Mouse (Mus musculus) adrenal gland (tissue): ENCODE data around the gene Med8.

Experiments used
- intact Hi-C: fragments of 180-260 bp; cut with DNase I; formaldehyde crosslinking; loops from one replicate; pipeline ENCODE4 v1.15.1; 2025
- long read RNA-seq, 2 experiments: library from polyadenylated mRNA; unstranded; transcript quantifications; one replicate each; pipeline ENCODE4 v2.0.0; 2020; ENCODE audit warnings: borderline replicate concordance in 1 of 2; ENCODE audit not compliant: insufficient replicate concordance in 1 of 2

The Med8 gene
- long read RNA-seq, experiment 1, transcript Med8-201 (7 exons, 1,145 nt), result major isoform, 26 of 39 reads
- long read RNA-seq, experiment 1, transcript Med8-203 (7 exons, 1,134 nt), result minor isoform, 7 of 39 reads
- long read RNA-seq, experiment 1, partial matches to known transcripts, result 4 of 39 reads
- long read RNA-seq, experiment 1, other reads (novel, unspliced or antisense), result 1 of 39 reads
- long read RNA-seq, experiment 2, transcript Med8-201 (7 exons, 1,145 nt), result major isoform, 28 of 42 reads
- long read RNA-seq, experiment 2, transcript Med8-203 (7 exons, 1,134 nt), result minor isoform, 6 of 42 reads
- long read RNA-seq, experiment 2, partial matches to known transcripts, result 5 of 42 reads
- long read RNA-seq, experiment 2, other reads (novel, unspliced or antisense), result 3 of 42 reads

DNA sequence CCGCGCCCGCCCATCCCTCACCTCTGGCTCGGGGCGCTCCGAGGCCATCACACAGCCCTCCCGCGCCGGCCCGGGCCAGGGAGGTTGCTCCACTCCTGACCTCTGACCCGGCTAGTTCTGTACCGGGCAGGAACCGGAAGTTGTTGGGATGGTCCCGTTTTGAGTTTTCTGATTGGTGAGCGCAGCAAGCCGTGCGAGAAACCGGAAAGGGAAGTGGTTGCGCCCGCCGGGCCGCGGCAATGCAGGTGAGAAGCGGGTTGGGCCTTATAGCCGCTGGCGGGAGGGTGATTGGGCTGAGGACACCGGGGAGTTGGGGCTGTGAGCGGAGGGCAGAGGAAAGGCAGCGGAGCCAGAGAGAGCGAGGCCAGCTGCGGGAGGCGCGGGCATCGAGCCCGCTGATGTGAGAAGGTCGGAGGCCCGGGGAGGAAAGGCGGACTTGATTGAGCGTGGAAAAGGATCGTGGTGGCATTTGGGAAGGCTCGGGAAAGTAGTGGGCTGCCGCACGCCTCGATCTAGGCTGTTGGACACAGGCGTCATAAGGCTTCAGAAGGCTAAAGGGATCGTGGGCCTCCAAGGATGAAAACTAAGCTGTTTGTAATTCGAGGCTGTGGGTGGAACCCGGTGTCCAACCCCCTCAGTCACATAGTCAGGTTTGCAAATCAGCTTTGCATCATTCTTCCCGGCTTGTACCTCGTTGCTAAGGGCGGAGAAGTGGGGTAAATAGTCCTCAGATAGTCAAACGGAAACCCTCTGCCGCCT, at the start of gene Med8, which contains the start of gene Szt2:
Gene Med8, plus strand, starts transcription at position 196 of the 759 bp plus-strand sequence.
Gene Szt2, minus strand, starts transcription at position 132 of the 759 bp plus-strand sequence.
- intact Hi-C loops, result no loop called here

- intact Hi-C loops, result no loop called here
These were observed 49.0 kb upstream of the Med8 start for GRCm38 (mm10) chr4:118359896-118360720.

DNA sequence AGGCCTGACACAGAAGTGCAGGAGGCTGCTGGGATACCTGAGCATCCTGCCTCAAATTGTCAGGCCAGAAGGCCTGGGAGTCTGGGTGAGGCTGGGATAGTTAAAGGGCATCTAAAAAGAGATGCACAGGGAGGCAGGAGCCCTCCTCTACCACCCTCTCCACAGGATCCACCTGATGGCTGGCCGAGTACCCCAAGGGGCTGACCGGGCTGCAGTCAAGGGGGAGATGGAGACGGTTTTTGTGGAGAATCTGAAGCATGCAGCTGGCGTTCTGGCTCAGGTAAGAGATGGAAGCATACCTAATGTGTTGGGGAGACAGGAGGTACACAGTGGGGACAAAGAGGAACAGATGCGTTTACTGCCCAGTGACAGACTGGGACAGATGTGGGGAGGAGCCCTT, 47.7 kb upstream of the Med8 start:
- intact Hi-C loops, result no loop called here

- intact Hi-C loops, result no loop called here
These were observed 46.3 kb upstream of the Med8 start for GRCm38 (mm10) chr4:118362879-118363278.

DNA sequence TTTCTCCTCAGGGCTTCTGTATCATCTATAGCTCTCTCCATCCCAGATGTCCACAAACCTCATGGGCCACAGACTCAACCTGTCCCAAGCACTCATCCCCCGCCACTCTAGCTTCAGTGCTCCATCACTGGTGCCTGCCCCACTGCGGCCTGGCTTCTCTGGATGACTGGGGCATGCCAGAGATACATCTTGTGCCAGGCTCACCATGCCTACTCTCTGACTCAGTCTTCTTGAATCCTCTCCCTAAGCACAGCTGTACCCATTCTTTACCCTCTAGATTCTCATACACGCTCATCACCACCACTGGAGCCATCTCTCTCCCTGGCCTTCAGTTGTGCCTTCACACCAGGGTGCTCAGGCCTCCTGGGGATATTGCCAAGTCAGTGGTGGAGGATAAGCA, 45.2 kb upstream of the Med8 start:
- intact Hi-C loops, result no loop called here

- intact Hi-C loops, result no loop called here
These were observed 44.5 kb upstream of the Med8 start for GRCm38 (mm10) chr4:118364641-118365040.

- intact Hi-C loops, result no loop called here
These were observed 43.1 kb upstream of the Med8 start for GRCm38 (mm10) chr4:118365991-118366390.

- intact Hi-C loops, result no loop called here
These were observed 41.6 kb upstream of the Med8 start for GRCm38 (mm10) chr4:118367551-118367950.

GRCm38 (mm10) chr4:118368616-118369015, 40.5 kb upstream of the Med8 start:
- intact Hi-C loops, result no loop called here

GRCm38 (mm10) chr4:118371822-118372221, 37.3 kb upstream of the Med8 start:
- intact Hi-C loops, result no loop called here

- intact Hi-C loops, result no loop called here
These were observed 33.1 kb upstream of the Med8 start for GRCm38 (mm10) chr4:118375999-118376398.

- intact Hi-C loops, result no loop called here
These were observed 25.9 kb upstream of the Med8 start for GRCm38 (mm10) chr4:118383271-118383670.

- intact Hi-C loops, result no loop called here
These were observed 21.8 kb upstream of the Med8 start for GRCm38 (mm10) chr4:118387316-118387715.

DNA sequence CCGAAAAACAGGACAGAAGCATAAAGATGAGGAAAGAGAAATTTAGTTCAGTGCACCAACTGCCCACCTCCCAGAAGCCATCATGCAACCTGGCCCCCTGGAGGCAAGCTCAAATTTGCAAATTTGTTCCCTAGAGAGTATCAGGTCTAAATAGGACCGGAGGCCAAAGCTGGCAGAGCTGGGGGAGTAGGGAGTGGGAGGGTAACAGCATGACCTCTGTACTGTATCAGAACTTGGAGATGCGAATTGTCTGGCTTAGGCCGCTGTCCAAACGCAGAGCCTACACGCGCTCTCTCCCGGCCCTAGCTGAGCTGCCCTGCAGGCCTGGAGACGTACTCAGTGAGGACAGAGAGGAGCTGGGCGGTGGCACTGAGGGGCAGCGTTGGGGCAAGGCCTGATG, 19.0 kb upstream of the Med8 start:
- intact Hi-C loops, result no loop called here

GRCm38 (mm10) chr4:118394505-118394904, 14.6 kb upstream of the Med8 start:
- intact Hi-C loops, result no loop called here

GRCm38 (mm10) chr4:118395289-118395688, 13.8 kb upstream of the Med8 start:
- intact Hi-C loops, result no loop called here

DNA sequence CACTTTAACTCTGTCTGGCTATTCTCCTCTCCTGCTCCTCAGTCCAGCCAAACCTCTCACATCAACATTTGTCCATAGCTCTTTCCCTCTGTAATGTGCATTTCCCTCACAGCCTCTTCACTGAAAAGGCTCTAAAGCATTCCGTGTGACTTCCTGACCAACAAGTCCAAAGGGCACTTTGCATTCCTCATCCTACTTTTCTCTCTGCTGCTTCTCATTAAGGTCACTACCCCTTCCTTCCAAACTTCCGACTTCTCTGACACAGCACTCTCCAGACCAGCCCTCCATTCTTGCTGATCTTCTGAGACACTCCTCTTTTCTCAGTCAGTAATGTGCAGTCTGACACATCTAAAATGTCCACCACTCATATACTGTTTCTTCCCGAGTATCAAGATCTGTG, 12.7 kb upstream of the Med8 start:
- intact Hi-C loops, result no loop called here

DNA sequence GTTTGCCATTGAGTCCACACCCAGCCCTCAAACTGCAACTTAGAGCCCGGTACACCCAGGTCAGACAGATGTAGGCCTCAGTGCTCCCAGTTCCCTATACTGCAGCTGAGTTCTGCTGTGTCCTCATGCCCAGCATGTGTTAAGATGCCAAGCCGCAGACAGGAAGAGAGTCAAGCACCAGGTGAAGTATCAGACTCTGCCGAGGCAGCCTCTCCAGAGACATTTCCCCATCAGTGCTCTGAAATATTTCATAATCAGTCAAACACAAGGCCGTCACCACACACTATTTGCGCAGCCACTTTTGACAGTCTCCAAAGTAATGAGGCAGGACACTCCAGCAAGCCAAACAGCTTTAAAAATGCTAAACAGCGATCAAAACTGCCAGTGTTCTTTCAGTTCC, 10.7 kb upstream of the Med8 start:
- intact Hi-C loops, result no loop called here

DNA sequence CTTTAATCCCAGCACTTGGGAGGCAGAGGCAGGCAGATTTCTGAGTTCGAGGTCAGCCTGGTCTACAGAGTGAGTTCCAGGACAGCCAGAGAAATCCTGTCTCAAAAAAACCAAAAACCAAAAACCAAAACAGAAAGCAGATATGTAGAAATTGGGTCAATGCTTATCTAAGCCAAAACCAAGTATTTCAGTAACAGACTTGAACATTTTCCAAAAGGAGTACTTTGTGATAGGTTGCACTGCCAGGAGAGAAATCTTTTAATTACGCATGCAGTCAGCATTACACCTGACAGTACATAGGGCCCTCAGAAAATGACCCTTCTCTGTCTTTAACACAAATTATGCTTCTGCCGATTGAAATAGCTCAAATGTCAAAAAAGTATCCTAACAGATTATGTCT, 7.7 kb upstream of the Med8 start:
- intact Hi-C loops, result no loop called here

DNA sequence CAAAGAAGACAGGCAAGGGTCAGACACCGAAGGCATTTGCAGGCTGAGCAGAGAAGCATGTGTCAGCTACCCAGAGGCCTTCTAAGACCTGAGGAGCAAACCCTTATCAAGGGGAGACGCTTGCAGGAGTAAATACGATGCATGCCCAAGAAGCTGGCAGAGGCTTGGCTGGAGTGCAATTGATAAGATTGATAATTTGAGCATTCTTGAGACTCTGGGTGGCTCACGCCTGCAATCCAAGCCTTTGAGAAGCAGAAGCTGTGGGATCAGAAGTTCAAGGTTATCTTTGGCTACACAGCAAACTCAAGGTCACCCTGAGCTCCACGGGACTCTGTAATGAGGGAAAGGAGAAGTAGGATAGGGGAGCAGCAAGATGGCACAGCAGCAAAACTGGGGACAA, 7.2 kb upstream of the Med8 start:
- intact Hi-C loops, result no loop called here

DNA sequence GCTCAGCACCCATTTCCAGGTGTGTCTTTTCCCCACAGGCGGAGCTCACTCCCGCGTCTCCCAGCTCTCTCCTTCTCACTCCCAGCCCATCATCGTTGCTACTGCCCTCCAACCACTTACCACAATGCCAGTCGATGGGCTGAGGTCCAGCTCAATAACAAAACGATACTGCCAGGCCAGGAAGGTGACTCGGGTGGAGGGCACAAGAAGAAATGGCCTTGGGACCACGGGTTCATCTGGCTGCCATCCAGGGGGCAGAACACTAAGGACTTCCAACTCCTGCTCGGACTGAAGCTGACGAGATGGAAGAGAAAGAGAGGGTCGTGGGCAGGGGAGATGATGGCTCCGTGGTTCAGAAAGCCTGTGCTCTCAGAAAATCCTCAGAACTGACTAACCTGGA, 6.4 kb upstream of the Med8 start:
- intact Hi-C loops, result no loop called here

DNA sequence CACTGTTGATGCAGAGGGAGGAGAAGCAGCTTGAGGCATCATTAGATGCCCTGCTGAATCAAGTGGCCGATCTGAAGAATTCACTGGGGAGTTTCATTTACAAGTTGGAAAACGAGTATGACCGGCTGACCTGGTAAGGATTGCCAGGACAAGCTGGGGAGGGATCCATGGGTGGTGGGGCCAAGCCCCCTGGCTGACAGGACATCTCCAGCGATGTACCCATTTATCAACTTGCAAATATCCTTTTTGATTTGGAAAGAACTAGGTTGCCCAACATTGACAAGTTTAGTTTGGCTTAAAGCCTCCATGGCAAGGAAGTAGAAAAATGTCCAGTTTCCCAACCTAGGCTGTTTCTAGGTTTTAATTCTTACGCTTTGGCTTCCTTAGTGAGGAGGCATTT, 1.7 kb downstream of the Med8 start:
- intact Hi-C loops, result loop anchor here (2.0 kb wide), 1 partner anchor 16 kb away; no protein-coding TSS in a partner anchor
